Mouse (Mus musculus) urinary bladder, postnatal 0 days (tissue): ENCODE data around the gene Immt. TPM values are rescaled to one million over a fixed set of nuclear protein-coding genes. Genes with fewer than 3 reads are reported as not detected.

Experiments used
- polyA plus RNA-seq: library from polyadenylated mRNA; unstranded; fragments of >200 nt; fragmentation: Nextera tagmentation; extraction: Ambion mirVana; gene quantifications from 2 replicates; pipeline ENCODE4 v1.2.1, GENCODE M21; 2015

The Immt gene
- 106 and 116 TPM in 2 replicates for polyA plus RNA-seq

GRCm38 (mm10) chr6:71830690-71831580, at the start of gene Immt:
Gene Immt (plus strand): TSS chr6:71831331.

GRCm38 (mm10) chr6:71826869-71827268, 4.3 kb upstream of the Immt start, which contains the start of gene Mrpl35:
Gene Mrpl35 (minus strand): TSS chr6:71826969.

GRCm38 (mm10) chr6:71908481-71909381, 77.6 kb downstream of the Immt start, which contains the start of the genes Ptcd3 and Polr1a:
Gene Ptcd3 (minus strand): TSS chr6:71908750.
Gene Polr1a (plus strand): TSS chr6:71909053.

Other genes with a start within 250 kb of the Immt start
- gene Kdm3a, start 198.3 kb upstream of the Immt start, polyA plus RNA-seq, result 16.8 and 17.2 TPM in 2 replicates
- gene Reep1, start 123.8 kb upstream of the Immt start, polyA plus RNA-seq, result 10.8 and 14.5 TPM in 2 replicates
- 58.5 and 58.6 TPM in 2 replicates for gene Mrpl35, start 4.4 kb upstream of the Immt start, polyA plus RNA-seq
- 32.2 and 34.5 TPM in 2 replicates for gene Ptcd3, start 77.4 kb downstream of the Immt start, polyA plus RNA-seq
- 14.4 and 14.5 TPM in 2 replicates for gene Polr1a, start 77.7 kb downstream of the Immt start, polyA plus RNA-seq